Mouse (Mus musculus) forebrain, embryonic 14.5 days (tissue): ENCODE data around the gene Spata5. TPM values are rescaled to one million over a fixed set of nuclear protein-coding genes. Genes with fewer than 3 reads are reported as not detected.

Experiments used
- ATAC-seq: fragments of 200-750 bp; cut with Nextera tagmentation; 2 replicates; pipeline ENCODE4 v1.8.0; 2017; ENCODE audit warnings: mild to moderate bottlenecking, moderate library complexity
- DNase-seq: peaks from one replicate; pipeline ENCODE4 v3.0.0-alpha.2; 2015; ENCODE audit warnings: low spot score
- H3K27ac ChIP-seq: fragments of 300-500 bp; sonication (generic); 2 replicates; pipeline ENCODE4 v1.5.1; 2014; ENCODE audit warnings: low read depth, mild to moderate bottlenecking, control low read depth, low read length, moderate library complexity
- H3K27me3 ChIP-seq: fragments of 300-500 bp; sonication (generic); replicated peaks from 2 replicates; pipeline ENCODE4 v1.6.1; 2014; ENCODE audit warnings: low read length, control low read depth, mixed read lengths; ENCODE audit not compliant: control insufficient read depth, insufficient read depth
- H3K36me3 ChIP-seq: fragments of 300-500 bp; sonication (generic); 2 replicates; pipeline ENCODE4 v1.6.1; 2014; ENCODE audit warnings: low read length, control low read depth; ENCODE audit not compliant: control insufficient read depth, insufficient read depth
- H3K4me1 ChIP-seq: fragments of 300-500 bp; sonication (generic); 2 replicates; pipeline ENCODE4 v1.6.1; 2014; ENCODE audit warnings: antibody characterized with exemption, low read length, control low read depth; ENCODE audit not compliant: control insufficient read depth, insufficient read depth
- H3K4me2 ChIP-seq: fragments of 300-500 bp; sonication (generic); 2 replicates; pipeline ENCODE4 v1.6.1; 2014; ENCODE audit warnings: mild to moderate bottlenecking, control low read depth, low read length
- H3K4me3 ChIP-seq: fragments of 300-500 bp; sonication (generic); 2 replicates; pipeline ENCODE4 v1.5.1; 2014; ENCODE audit warnings: low read depth, low read length, control low read depth
- H3K9ac ChIP-seq: fragments of 300-500 bp; sonication (generic); 2 replicates; pipeline ENCODE4 v1.6.1; 2014; ENCODE audit warnings: mild to moderate bottlenecking, low read length, control low read depth, moderate library complexity
- H3K9me3 ChIP-seq: fragments of 300-500 bp; sonication (generic); replicated peaks from 2 replicates; pipeline ENCODE4 v1.6.1; 2016; ENCODE audit warnings: low read length, control low read depth, mixed read lengths; ENCODE audit not compliant: control insufficient read depth
- WGBS: fragments of 180-500 bp; shearing (Covaris S2); extraction: QIAGEN DNeasy Blood & Tissue Kit; methylation state at CpG from one replicate; pipeline ENCODE4 v1.1.7; 2014; 5-methylcytosine and 5-hydroxymethylcytosine counted together
- polyA plus RNA-seq: library from polyadenylated mRNA; unstranded; fragments of >200 nt; fragmentation: Nextera tagmentation; extraction: Ambion mirVana; gene quantifications from 2 replicates; pipeline ENCODE4 v1.2.1, GENCODE M21; 2014

Gene Spata5
- polyA plus RNA-seq, 1 experiment from 2014 or later = 37.0 TPM

- Histone ChIP-seq H3K27ac (no peak overlapping the region), H3K4me3 (no peak overlapping the region), H3K4me2 (no peak overlapping the region), H3K9ac (no peak overlapping the region), H3K27me3 (no peaks in the 10 kb centered on the region), H3K9me3 (no peaks in the 10 kb centered on the region), H3K4me1 (no peaks in the 10 kb centered on the region), H3K36me3 (no peaks in the 10 kb centered on the region)
- no peak for ATAC-seq
- no peak for DNase-seq
- whole genome bisulfite sequencing = 91% methylated on average over 6 of the region's 6 CpGs
These were observed 36.5 kb upstream of the Spata5 start for GRCm38 (mm10) chr3:37383096-37383765.

DNA sequence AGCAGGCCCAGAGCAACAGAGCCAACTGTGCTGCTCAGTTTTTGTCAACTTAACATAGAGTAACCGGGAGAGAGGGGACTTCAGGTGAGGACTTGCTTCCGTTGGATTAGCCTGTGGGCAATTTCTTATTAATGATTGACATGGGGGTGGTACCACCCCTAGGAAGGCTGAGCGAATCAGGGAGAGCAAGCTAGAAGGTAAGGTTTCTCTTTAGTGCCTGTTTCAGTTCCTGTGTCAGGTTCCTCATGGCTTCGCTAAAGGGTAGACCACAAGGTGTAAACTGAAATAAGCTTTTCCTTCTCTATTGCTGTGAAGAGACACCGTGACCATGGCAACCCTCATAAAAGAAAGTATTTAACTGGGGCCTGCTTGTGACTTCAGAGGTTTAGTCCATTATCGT, 32.4 kb upstream of the Spata5 start:
- no peaks in the 10 kb centered on the region for H3K27me3 ChIP-seq
- no peak for DNase-seq
- H3K9me3 ChIP-seq = 0 out of 2 replicates have a peak, but pooled peaks cover 4% of the 10 kb centered on the region
- H3K36me3 ChIP-seq = no peaks in the 10 kb centered on the region
- no peak for ATAC-seq
- H3K4me3 ChIP-seq = no peak overlapping the region
- WGBS = 94% methylated on average over 6 of the region's 6 CpGs
- H3K27ac ChIP-seq = no peak overlapping the region
- H3K9ac ChIP-seq = no peak overlapping the region
- H3K4me2 ChIP-seq = no peak overlapping the region
- no peaks in the 10 kb centered on the region for H3K4me1 ChIP-seq

- DNase-seq = no peak
- 93% methylated on average over 5 of the region's 5 CpGs for WGBS
- Histone ChIP-seq H3K9me3 (no peaks in the 10 kb centered on the region), H3K27ac (no peak overlapping the region), H3K4me2 (no peak overlapping the region), H3K36me3 (no peaks in the 10 kb centered on the region), H3K9ac (no peak overlapping the region), H3K27me3 (no peaks in the 10 kb centered on the region), H3K4me3 (no peak overlapping the region), H3K4me1 (no peaks in the 10 kb centered on the region)
- peak; percentile 26; the same call in 1 of the 2 replicates for ATAC-seq
These were observed 22.6 kb upstream of the Spata5 start for GRCm38 (mm10) chr3:37396930-37397608.

- ATAC-seq = no peak
- Histone ChIP-seq H3K4me2 (no peak overlapping the region), H3K4me3 (no peak overlapping the region), H3K27ac (no peak overlapping the region), H3K36me3 (no peaks in the 10 kb centered on the region), H3K27me3 (no peaks in the 10 kb centered on the region), H3K4me1 (no peaks in the 10 kb centered on the region), H3K9me3 (no peaks in the 10 kb centered on the region), H3K9ac (no peak overlapping the region)
- 87% methylated on average over 3 of the region's 3 CpGs for WGBS
- DNase-seq = no peak
These were observed 22.1 kb upstream of the Spata5 start for GRCm38 (mm10) chr3:37397646-37398045.

DNA sequence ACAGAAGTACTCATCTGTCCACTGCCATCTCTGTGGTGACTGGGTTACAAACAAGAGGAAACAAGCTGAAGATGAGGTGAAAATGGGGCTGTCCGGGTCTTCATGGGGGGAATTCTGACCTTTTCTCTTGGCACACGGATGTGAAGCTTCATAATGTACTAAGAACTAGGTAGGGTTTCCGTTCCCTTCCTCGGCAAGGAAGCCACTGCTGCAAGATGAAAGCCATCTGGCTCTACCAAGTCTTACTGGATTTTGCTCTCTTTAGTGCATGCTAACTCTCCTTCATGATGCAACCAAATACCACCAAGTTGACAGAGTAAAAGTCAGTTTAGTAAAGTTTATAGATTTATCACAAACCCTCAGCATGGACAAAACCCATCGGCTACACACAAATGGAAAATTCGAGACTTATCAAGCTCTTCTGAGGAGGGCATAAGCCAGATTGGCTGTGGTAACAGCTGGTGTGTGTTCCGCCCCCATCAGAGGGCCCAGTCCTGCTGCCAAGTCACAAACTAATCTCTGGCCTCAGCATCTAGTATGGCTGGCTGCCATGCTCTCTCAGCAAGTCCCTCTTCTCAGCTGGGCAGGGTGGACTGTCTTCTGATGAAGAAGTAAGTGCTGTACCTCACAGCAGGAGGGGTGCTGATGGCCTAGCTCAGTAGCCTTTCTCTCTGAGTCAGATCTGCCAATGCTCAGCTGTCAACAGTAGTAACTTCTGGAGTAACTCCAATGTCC, 20.9 kb upstream of the Spata5 start:
- Histone ChIP-seq H3K27me3 (no peaks in the 10 kb centered on the region), H3K9me3 (no peaks in the 10 kb centered on the region), H3K9ac (no peak overlapping the region), H3K4me1 (no peaks in the 10 kb centered on the region), H3K4me3 (no peak overlapping the region), H3K4me2 (no peak overlapping the region), H3K36me3 (no peaks in the 10 kb centered on the region), H3K27ac (no peak overlapping the region)
- ATAC-seq (no peak), DNase-seq (no peak)
- 89% methylated on average over 7 of the region's 7 CpGs for WGBS

GRCm38 (mm10) chr3:37401729-37402610, 17.7 kb upstream of the Spata5 start:
- Histone ChIP-seq H3K27me3 (no peaks in the 10 kb centered on the region), H3K9me3 (no peaks in the 10 kb centered on the region), H3K4me2 (no peak overlapping the region), H3K27ac (no peak overlapping the region), H3K9ac (no peak overlapping the region), H3K4me1 (no peaks in the 10 kb centered on the region), H3K4me3 (no peak overlapping the region), H3K36me3 (no peaks in the 10 kb centered on the region)
- ATAC-seq = no peak
- WGBS = 83% methylated on average over 11 of the region's 11 CpGs
- no peak for DNase-seq

DNA sequence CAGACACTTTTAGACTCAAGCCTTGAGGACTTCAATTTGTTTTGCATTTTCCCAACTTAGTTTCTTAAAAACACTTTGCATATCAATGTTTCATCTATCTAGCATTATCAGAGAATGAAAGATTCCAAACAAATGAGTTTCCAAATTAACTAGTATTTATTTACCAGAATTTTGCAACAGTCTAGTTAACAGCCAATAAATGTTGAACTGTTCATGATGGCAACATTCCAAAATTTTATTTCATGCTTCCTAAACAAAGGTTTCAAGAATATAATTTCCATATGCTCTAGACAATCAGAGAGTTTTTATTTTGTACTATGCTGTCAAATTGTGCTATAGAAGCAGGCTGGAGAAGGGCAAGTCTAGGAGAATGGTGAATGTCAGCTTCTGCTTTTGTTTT, 12.1 kb upstream of the Spata5 start:
- no peaks in the 10 kb centered on the region for H3K27me3 ChIP-seq
- no peak overlapping the region for H3K4me2 ChIP-seq
- ATAC-seq = no peak
- H3K9ac ChIP-seq = no peak overlapping the region
- no peak for DNase-seq
- no peak overlapping the region for H3K27ac ChIP-seq
- no peaks in the 10 kb centered on the region for H3K36me3 ChIP-seq
- H3K9me3 ChIP-seq = no peaks in the 10 kb centered on the region
- no peaks in the 10 kb centered on the region for H3K4me1 ChIP-seq
- no peak overlapping the region for H3K4me3 ChIP-seq

- Histone ChIP-seq H3K27ac (no peak overlapping the region), H3K9me3 (no peaks in the 10 kb centered on the region), H3K9ac (no peak overlapping the region), H3K4me3 (no peak overlapping the region), H3K4me2 (no peak overlapping the region), H3K4me1 (no peaks in the 10 kb centered on the region), H3K36me3 (no peaks in the 10 kb centered on the region), H3K27me3 (no peaks in the 10 kb centered on the region)
- 90% methylated on average over 3 of the region's 3 CpGs for WGBS
- DNase-seq = no peak
- ATAC-seq = no peak
These were observed 6.2 kb upstream of the Spata5 start for GRCm38 (mm10) chr3:37413446-37413845.
